37 mouse cellular contexts compared by ENCODE assay signal in genomic region chr5:29676445-29676844, GRCm38 (mm10). TPM values are rescaled to one million over a fixed set of nuclear protein-coding genes. Genes with fewer than 3 reads are reported as not detected.
"Had no signal": no experiment of that assay in that cellular context is flagged by ENCODE, and none has a peak within 500 bp of the region (broad histone marks: within the 10 kb centered on the region; RNA-seq: fewer than 3 reads in every experiment).

No protein-coding gene starts in this region.

- H3K9me3 ChIP-seq: heart, embryonic 10.5 days; heart, embryonic 12.5 days; hindbrain, embryonic 13.5 days; hindbrain, embryonic 15.5 days; limb, embryonic 13.5 days; limb, embryonic 15.5 days; liver, embryonic 12.5 days had no signal

- H3K4me3 ChIP-seq: heart, adult 2 months; heart, embryonic 10.5 days; heart, embryonic 12.5 days; hindbrain, embryonic 13.5 days; hindbrain, embryonic 15.5 days; layer of hippocampus, adult 2 months; limb, embryonic 13.5 days; limb, embryonic 15.5 days; liver, embryonic 12.5 days had no signal

- ATAC-seq: hindbrain, postnatal 0 days; intestine, embryonic 16.5 days; liver, embryonic 12.5 days had no signal

- H3K27me3 ChIP-seq: heart, embryonic 12.5 days; hindbrain, embryonic 13.5 days; hindbrain, embryonic 15.5 days; limb, embryonic 13.5 days; limb, embryonic 15.5 days; liver, embryonic 12.5 days had no signal

- H3K9ac ChIP-seq: heart, embryonic 12.5 days; hindbrain, embryonic 13.5 days; hindbrain, embryonic 15.5 days; limb, embryonic 13.5 days; limb, embryonic 15.5 days; liver, embryonic 12.5 days had no signal

- H3K4me2 ChIP-seq: heart, embryonic 12.5 days; hindbrain, embryonic 13.5 days; hindbrain, embryonic 15.5 days; limb, embryonic 13.5 days; limb, embryonic 15.5 days; liver, embryonic 12.5 days had no signal

- H3K27ac ChIP-seq: heart, adult 2 months; heart, embryonic 10.5 days; hindbrain, embryonic 13.5 days; hindbrain, embryonic 15.5 days; hindbrain, postnatal 0 days; layer of hippocampus, adult 2 months; limb, embryonic 13.5 days; limb, embryonic 15.5 days; liver, embryonic 12.5 days had no signal

- DNase-seq: gastrocnemius, postnatal 14 days; gastrocnemius, postnatal 36 days; heart, adult 11 months; heart, adult 2 months; heart, postnatal 14 days; heart, postnatal 36 days; kidney, adult 11 months; kidney, adult 2 months; kidney, postnatal 10 days; kidney, postnatal 25 days; kidney, postnatal 4 days; layer of hippocampus, postnatal 36 days; left cerebral cortex, postnatal 4 days had no signal

- H3K4me1 ChIP-seq: heart, embryonic 10.5 days; heart, embryonic 12.5 days; hindbrain, embryonic 13.5 days; hindbrain, embryonic 15.5 days; limb, embryonic 13.5 days; limb, embryonic 15.5 days; liver, embryonic 12.5 days had no signal

RNA-seq across cellular contexts. Expression of gene Gm5129, which starts 59.3 kb away (rescaled TPM):
- total RNA-seq: gastrocnemius, adult 8-10 months; gastrocnemius, postnatal 14 days; gastrocnemius, postnatal 36 days; heart, adult 2 months; heart, postnatal 14 days; hematopoietic stem cell, adult 5-6 weeks; hindbrain, postnatal 0 days; layer of hippocampus, adult 2 months; layer of hippocampus, postnatal 10 days; left cerebral cortex, adult 18-20 months; left cerebral cortex, adult 8-10 months; left cerebral cortex, postnatal 10 days; left cerebral cortex, postnatal 4 days; liver, adult 2 months had no signal
- polyA plus RNA-seq: heart, adult 2 months; heart, embryonic 10.5 days; heart, embryonic 12.5 days; heart, embryonic 14.5 days; heart, postnatal 0 days; hindbrain, embryonic 11.5 days; hindbrain, embryonic 13.5 days; hindbrain, embryonic 15.5 days; hindbrain, postnatal 0 days; intestine, embryonic 14.5 days; intestine, embryonic 16.5 days; kidney, adult 2 months; kidney, embryonic 14.5 days; kidney, embryonic 16.5 days; limb, embryonic 11.5 days; limb, embryonic 13.5 days; limb, embryonic 15.5 days; liver, adult 2 months; liver, embryonic 12.5 days had no signal
